18 mouse cellular contexts compared by ENCODE assay signal in the genomic region with DNA sequence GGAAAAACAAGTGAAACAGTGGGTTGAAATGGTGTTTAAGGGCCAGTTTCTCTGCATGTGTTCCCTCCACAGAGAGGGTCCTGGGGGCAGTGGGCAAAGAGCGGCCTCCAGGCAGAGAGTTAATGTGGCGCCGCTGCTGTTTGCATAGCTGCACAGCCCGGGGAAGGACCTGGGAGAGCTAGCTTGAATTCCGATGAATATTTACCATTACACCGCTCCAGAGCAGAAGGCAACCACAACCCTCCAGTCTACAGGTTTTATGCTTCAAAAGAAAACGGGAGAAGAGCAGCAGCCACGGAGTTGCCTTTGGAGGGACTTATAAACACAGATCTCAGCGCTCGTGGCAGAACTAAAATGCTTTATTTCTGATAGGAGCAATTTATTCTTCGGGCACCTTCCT.
DNase-seq lines count a peak whose midpoint lies in the region; ATAC-seq and TF ChIP-seq lines count a peak whose summit lies in the region.
"Had no signal": no experiment of that assay in that cellular context is flagged by ENCODE, and none has a peak within 500 bp of the region (broad histone marks: within the 10 kb centered on the region; RNA-seq: fewer than 3 reads in every experiment).

No protein-coding gene starts in this region.

- no peak overlapping the region for H3K4me3 ChIP-seq in hindbrain, embryonic 16.5 days (ENCODE audit: low read length)
- no peak overlapping the region for H3K4me3 ChIP-seq in hindbrain, embryonic 12.5 days
- no peak overlapping the region for H3K4me3 ChIP-seq in neural tube, embryonic 12.5 days
- no peak overlapping the region for H3K4me3 ChIP-seq in midbrain, postnatal 0 days (ENCODE audit: low read depth, low read length)
- H3K4me3 ChIP-seq: embryonic facial prominence, embryonic 10.5 days; limb, embryonic 13.5 days; stomach, embryonic 15.5 days had no signal

- no peak overlapping the region for H3K9ac ChIP-seq in hindbrain, embryonic 16.5 days (ENCODE audit: low read depth, low read length)
- H3K9ac ChIP-seq in hindbrain, embryonic 12.5 days: no peak overlapping the region
- no peak overlapping the region for H3K9ac ChIP-seq in neural tube, embryonic 12.5 days
- H3K9ac ChIP-seq in midbrain, postnatal 0 days (replicated peaks; ENCODE audit: low read length, poor library complexity, severe bottlenecking): 0 out of 2 replicates have a peak overlapping the region, but pooled peaks have one; percentile 19
- H3K9ac ChIP-seq: limb, embryonic 13.5 days; liver, embryonic 14.5 days; stomach, embryonic 15.5 days had no signal

- 0 out of 2 replicates have a peak overlapping the region, but pooled peaks have one; percentile 0 for H3K4me2 ChIP-seq in hindbrain, embryonic 16.5 days (ENCODE audit: low read length)
- no peak overlapping the region for H3K4me2 ChIP-seq in hindbrain, embryonic 12.5 days (replicated peaks)
- 0 out of 2 replicates have a peak overlapping the region, but pooled peaks have one; percentile 12 for H3K4me2 ChIP-seq in neural tube, embryonic 12.5 days (replicated peaks)
- H3K4me2 ChIP-seq in midbrain, postnatal 0 days (ENCODE audit: low read depth, low read length, poor library complexity, severe bottlenecking): peak overlapping the region; percentile 20; the same call in 1 of the 2 replicates
- H3K4me2 ChIP-seq: limb, embryonic 13.5 days; stomach, embryonic 15.5 days had no signal

- no peak for DNase-seq in neural tube, embryonic 10.5 days (ENCODE audit: extremely low spot score, low spot score)
- DNase-seq in midbrain, postnatal 0 days (ENCODE audit: low spot score): no peak
- DNase-seq in gastrocnemius, postnatal 25 days: no peak
- no peak for DNase-seq in adrenal gland, adult 8-10 months
- DNase-seq: adrenal gland, adult 2 months; cerebellum, adult 9-10 months; gastrocnemius, postnatal 36 days; kidney, adult 11 months; layer of hippocampus, postnatal 36 days; right cerebral cortex, postnatal 25 days had no signal

- TF ChIP-seq CTCF in midbrain, postnatal 0 days (IDR thresholded peaks at IDR 0.05): no peak

- WGBS in hindbrain, embryonic 16.5 days: 59% methylated on average over 11 of the region's 11 CpGs
- 71% methylated on average over 11 of the region's 11 CpGs for WGBS in hindbrain, embryonic 12.5 days
- WGBS in neural tube, embryonic 12.5 days: 64% methylated on average over 11 of the region's 11 CpGs
- 42% methylated on average over 11 of the region's 11 CpGs for WGBS in midbrain, postnatal 0 days

- no peaks in the 10 kb centered on the region for H3K36me3 ChIP-seq in hindbrain, embryonic 16.5 days (ENCODE audit: control insufficient read depth, insufficient read depth, low read length)
- H3K36me3 ChIP-seq in hindbrain, embryonic 12.5 days: no peaks in the 10 kb centered on the region
- no peaks in the 10 kb centered on the region for H3K36me3 ChIP-seq in neural tube, embryonic 12.5 days
- H3K36me3 ChIP-seq in midbrain, postnatal 0 days (ENCODE audit: insufficient read depth, low read length): no peaks in the 10 kb centered on the region
- H3K36me3 ChIP-seq: embryonic facial prominence, embryonic 10.5 days; limb, embryonic 13.5 days; stomach, embryonic 15.5 days had no signal

- H3K27ac ChIP-seq in hindbrain, embryonic 16.5 days (ENCODE audit: low read depth, low read length): no peak overlapping the region
- no peak overlapping the region for H3K27ac ChIP-seq in hindbrain, embryonic 12.5 days
- H3K27ac ChIP-seq in neural tube, embryonic 12.5 days: no peak overlapping the region
- peak overlapping the region; percentile 39; the same call in 1 of the 2 replicates for H3K27ac ChIP-seq in midbrain, postnatal 0 days (ENCODE audit: low read depth, low read length)
- H3K27ac ChIP-seq: embryonic facial prominence, embryonic 10.5 days; limb, embryonic 13.5 days; liver, embryonic 14.5 days; macrophage; stomach, embryonic 15.5 days had no signal

- H3K9me3 ChIP-seq in hindbrain, embryonic 16.5 days (ENCODE audit: control insufficient read depth, low read length): no peaks in the 10 kb centered on the region
- 0 out of 2 replicates have a peak, but pooled peaks cover 8% of the 10 kb centered on the region for H3K9me3 ChIP-seq in hindbrain, embryonic 12.5 days (replicated peaks)
- H3K9me3 ChIP-seq in neural tube, embryonic 12.5 days: no peaks in the 10 kb centered on the region
- no peaks in the 10 kb centered on the region for H3K9me3 ChIP-seq in midbrain, postnatal 0 days (ENCODE audit: low read length)
- H3K9me3 ChIP-seq: embryonic facial prominence, embryonic 10.5 days; stomach, embryonic 15.5 days had no signal

- H3K4me1 ChIP-seq in hindbrain, embryonic 16.5 days (ENCODE audit: control insufficient read depth, insufficient read depth, low read depth, low read length): no peaks in the 10 kb centered on the region; the same call in 1 of the 2 replicates
- H3K4me1 ChIP-seq in hindbrain, embryonic 12.5 days: 0 out of 2 replicates have a peak, but pooled peaks cover 10% of the 10 kb centered on the region
- no peaks in the 10 kb centered on the region for H3K4me1 ChIP-seq in neural tube, embryonic 12.5 days
- no peaks in the 10 kb centered on the region for H3K4me1 ChIP-seq in midbrain, postnatal 0 days (ENCODE audit: insufficient read depth, low read length)
- H3K4me1 ChIP-seq: stomach, embryonic 15.5 days had no signal

- ATAC-seq in hindbrain, embryonic 16.5 days: no peak
- ATAC-seq in hindbrain, embryonic 12.5 days (ENCODE audit: low FRiP score): no peak
- no peak for ATAC-seq in neural tube, embryonic 12.5 days (ENCODE audit: low FRiP score, low read depth)
- no peak for ATAC-seq in midbrain, postnatal 0 days (ENCODE audit: low FRiP score)

- no peaks in the 10 kb centered on the region for H3K27me3 ChIP-seq in hindbrain, embryonic 16.5 days (replicated peaks; ENCODE audit: control insufficient read depth, insufficient read depth, low read length)
- H3K27me3 ChIP-seq in hindbrain, embryonic 12.5 days: no peaks in the 10 kb centered on the region
- H3K27me3 ChIP-seq in neural tube, embryonic 12.5 days (replicated peaks): no peaks in the 10 kb centered on the region
- no peaks in the 10 kb centered on the region for H3K27me3 ChIP-seq in midbrain, postnatal 0 days (ENCODE audit: insufficient read depth, low read length)
- H3K27me3 ChIP-seq: limb, embryonic 13.5 days; stomach, embryonic 15.5 days had no signal
